Comparison of ENCODE assay signal across 8 mouse cellular contexts in genomic region chr1:136344768-136345453, GRCm38 (mm10). TPM values are rescaled to one million over a fixed set of nuclear protein-coding genes. Genes with fewer than 3 reads are reported as not detected.
DNase-seq lines count a peak whose midpoint lies in the region; ATAC-seq lines count a peak whose summit lies in the region.

No protein-coding gene starts in this region.

- WGBS in midbrain, embryonic 15.5 days = under 1% methylated on average over 22 of the region's 22 CpGs

- H3K4me2 ChIP-seq in midbrain, embryonic 15.5 days = peak overlapping the region; percentile 73

- no peaks in the 10 kb centered on the region for H3K9me3 ChIP-seq in midbrain, embryonic 15.5 days

- DNase-seq in cerebellum, adult 11 months = peak; percentile 63
- DNase-seq in urinary bladder, postnatal 25 days (ENCODE audit: low spot score) = peak; percentile 31
- no peak for DNase-seq in urinary bladder, postnatal 14 days (ENCODE audit: low spot score)
- peak; percentile 20 for DNase-seq in forelimb bud, embryonic 11.5 days (ENCODE audit: low read depth, low spot score)
- DNase-seq in layer of hippocampus, postnatal 25 days (ENCODE audit: extremely low spot score in 1 of 2, low spot score in 1 of 2) = peak; percentile 20 to 38
- DNase-seq in thymus, postnatal 36 days = no peak

- no peaks in the 10 kb centered on the region for H3K27me3 ChIP-seq in midbrain, embryonic 15.5 days (replicated peaks)

- peaks cover 36% of the 10 kb centered on the region for H3K4me1 ChIP-seq in midbrain, embryonic 15.5 days

- no peaks in the 10 kb centered on the region for H3K36me3 ChIP-seq in midbrain, embryonic 15.5 days (replicated peaks)

- no peak for ATAC-seq in cerebellum, adult (ENCODE audit: insufficient number of reproducible peaks, low FRiP score, low TSS enrichment)
- ATAC-seq in midbrain, embryonic 15.5 days (replicated peaks) = peak; percentile 3; the same call in 1 of the 2 replicates

- peak overlapping the region; percentile 98 for H3K27ac ChIP-seq in midbrain, embryonic 15.5 days

- peak overlapping the region; percentile 49 for H3K4me3 ChIP-seq in midbrain, embryonic 15.5 days

- H3K9ac ChIP-seq in midbrain, embryonic 15.5 days = peak overlapping the region; percentile 91

RNA-seq across cellular contexts. Expression of gene Camsap2, which starts 1.0 kb away (rescaled TPM):
- 100 to 1,000 TPM; 132 to 142 TPM for total RNA-seq in layer of hippocampus, postnatal 25 days (2021)
- 31.1 and 31.2 TPM in 2 replicates for polyA plus RNA-seq in midbrain, embryonic 15.5 days (2015; fragmentation: Nextera tagmentation; extraction: Ambion mirVana)

Comparison
In these comparisons a context has a peak if more than half of its experiments do, and no peak if none do; other contexts are left out.
1. DNase-seq: peak in cerebellum, adult 11 months (single experiment), urinary bladder, postnatal 25 days (single experiment), forelimb bud, embryonic 11.5 days (single experiment) and layer of hippocampus, postnatal 25 days (2 of 2); none in urinary bladder, postnatal 14 days (single experiment) and thymus, postnatal 36 days (0 of 2).